Mouse (Mus musculus) heart, embryonic 11.5 days (tissue): ENCODE data around the gene Camk1d. TPM values are rescaled to one million over a fixed set of nuclear protein-coding genes. Genes with fewer than 3 reads are reported as not detected.

Experiments used
- ATAC-seq: fragments of 200-750 bp; cut with Nextera tagmentation; replicated peaks from 2 replicates; pipeline ENCODE4 v1.8.0; 2017; ENCODE audit warnings: moderate library complexity; ENCODE audit not compliant: insufficient number of reproducible peaks, low FRiP score, low TSS enrichment
- H3K27ac ChIP-seq: fragments of 300-500 bp; sonication (generic); 2 replicates; pipeline ENCODE4 v1.5.1; 2014; ENCODE audit warnings: mild to moderate bottlenecking, low read depth, low read length
- H3K27me3 ChIP-seq: fragments of 300-500 bp; sonication (generic); 2 replicates; pipeline ENCODE4 v1.6.1; 2014; ENCODE audit warnings: mild to moderate bottlenecking, low read length, mixed read lengths; ENCODE audit not compliant: control insufficient read depth, insufficient read depth
- H3K36me3 ChIP-seq: fragments of 300-500 bp; sonication (generic); 2 replicates; pipeline ENCODE4 v1.6.1; 2014; ENCODE audit warnings: mild to moderate bottlenecking, low read length, moderate library complexity, mixed read lengths; ENCODE audit not compliant: control insufficient read depth, insufficient read depth
- H3K4me1 ChIP-seq: fragments of 300-500 bp; sonication (generic); 2 replicates; pipeline ENCODE4 v1.6.1; 2014; ENCODE audit warnings: low read length; ENCODE audit not compliant: control insufficient read depth, insufficient read depth
- H3K4me2 ChIP-seq: fragments of 300-500 bp; sonication (generic); 2 replicates; pipeline ENCODE4 v1.6.1; 2014; ENCODE audit warnings: mild to moderate bottlenecking, moderate library complexity
- H3K4me3 ChIP-seq: fragments of 300-500 bp; sonication (generic); 2 replicates; pipeline ENCODE4 v1.5.1; 2014; ENCODE audit warnings: low read depth, low read length
- H3K9ac ChIP-seq: fragments of 300-500 bp; sonication (generic); 2 replicates; pipeline ENCODE4 v1.6.1; 2014; ENCODE audit warnings: mild to moderate bottlenecking, low read depth, low read length, moderate library complexity
- H3K9me3 ChIP-seq: fragments of 300-500 bp; sonication (generic); replicated peaks from 2 replicates; pipeline ENCODE4 v1.6.1; 2016; ENCODE audit warnings: low read length; ENCODE audit not compliant: control insufficient read depth
- WGBS: fragments of 180-500 bp; shearing (Covaris S2); extraction: QIAGEN DNeasy Blood & Tissue Kit; methylation state at CpG from one replicate; pipeline ENCODE4 v1.1.7; 2014; ENCODE audit not compliant: insufficient replicate concordance; 5-methylcytosine and 5-hydroxymethylcytosine counted together
- polyA plus RNA-seq: library from polyadenylated mRNA; unstranded; fragments of >200 nt; fragmentation: Nextera tagmentation; extraction: Ambion mirVana; gene quantifications from 2 replicates; pipeline ENCODE4 v1.2.1, GENCODE M21; 2014

Camk1d gene
- polyA plus RNA-seq, 1 experiment from 2014 or later: 2.9 TPM

GRCm38 (mm10) chr2:5702370-5702769, 11.9 kb downstream of the Camk1d start:
- Histone ChIP-seq H3K27ac (no peak overlapping the region), H3K9ac (no peak overlapping the region), H3K4me1 (peaks cover 5% of the 10 kb centered on the region; the same call in 1 of the 2 replicates), H3K27me3 (no peaks in the 10 kb centered on the region), H3K4me3 (no peak overlapping the region), H3K4me2 (no peak overlapping the region), H3K36me3 (no peaks in the 10 kb centered on the region), H3K9me3 (no peaks in the 10 kb centered on the region)
- no peak for ATAC-seq
- 88% methylated on average over 2 of the region's 2 CpGs for WGBS

DNA sequence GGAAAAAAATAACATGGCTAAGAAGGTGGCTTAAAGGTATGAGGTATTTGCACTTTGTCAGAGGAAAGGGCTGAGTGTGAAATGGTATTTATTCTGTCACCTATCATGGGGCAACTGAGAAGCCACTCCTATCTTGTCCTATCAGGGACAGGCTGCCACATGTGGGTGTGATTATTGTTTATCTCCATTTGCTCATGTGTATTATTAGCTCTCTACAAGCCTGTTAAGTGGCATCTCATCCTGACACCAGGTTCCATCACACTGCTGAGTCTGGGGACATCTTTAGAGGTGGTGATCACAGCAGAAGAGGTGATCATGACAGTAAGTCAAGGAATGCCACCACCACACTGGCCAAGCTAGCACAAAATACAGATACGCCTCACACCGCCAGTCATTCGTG, 13.4 kb downstream of the Camk1d start:
- no peak overlapping the region for H3K9ac ChIP-seq
- ATAC-seq: no peak
- peaks cover 5% of the 10 kb centered on the region; the same call in 1 of the 2 replicates for H3K4me1 ChIP-seq
- H3K4me3 ChIP-seq: no peak overlapping the region
- no peaks in the 10 kb centered on the region for H3K27me3 ChIP-seq
- WGBS: 81% methylated on average over 3 of the region's 3 CpGs
- no peak overlapping the region for H3K4me2 ChIP-seq
- H3K36me3 ChIP-seq: no peaks in the 10 kb centered on the region
- no peaks in the 10 kb centered on the region for H3K9me3 ChIP-seq
- no peak overlapping the region for H3K27ac ChIP-seq

- Histone ChIP-seq H3K4me3 (no peak overlapping the region), H3K9me3 (no peaks in the 10 kb centered on the region), H3K27me3 (no peaks in the 10 kb centered on the region), H3K27ac (no peak overlapping the region), H3K4me2 (0 out of 2 replicates have a peak overlapping the region, but pooled peaks have one; percentile 11), H3K36me3 (no peaks in the 10 kb centered on the region), H3K9ac (no peak overlapping the region), H3K4me1 (peaks cover 5% of the 10 kb centered on the region; the same call in 1 of the 2 replicates)
- 29% methylated on average over 8 of the region's 8 CpGs for WGBS
- ATAC-seq: no peak
Observed at GRCm38 (mm10) chr2:5698451-5698850, 15.9 kb downstream of the Camk1d start.

DNA sequence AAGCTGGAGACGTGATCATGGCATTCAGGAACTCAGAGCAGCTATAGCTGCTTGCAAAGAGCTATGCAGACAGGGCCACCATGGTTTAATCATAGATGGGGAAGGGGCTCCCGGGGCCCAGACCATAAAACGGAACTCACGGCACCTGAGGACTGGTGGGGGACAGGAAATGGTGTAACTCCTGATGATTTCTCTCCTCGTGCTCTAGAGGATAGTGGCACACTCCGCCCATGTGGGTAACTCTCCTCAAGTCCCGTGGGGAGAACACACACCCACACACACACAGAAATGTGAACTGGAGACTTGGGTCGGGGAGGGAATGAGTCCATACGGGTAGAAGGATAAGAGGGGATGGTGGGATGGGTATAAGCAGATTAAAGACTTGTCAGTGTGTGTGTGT, 20.2 kb downstream of the Camk1d start:
- Histone ChIP-seq H3K4me2 (no peak overlapping the region), H3K36me3 (no peaks in the 10 kb centered on the region), H3K27ac (no peak overlapping the region), H3K9me3 (no peaks in the 10 kb centered on the region), H3K27me3 (no peaks in the 10 kb centered on the region), H3K4me3 (no peak overlapping the region), H3K9ac (no peak overlapping the region), H3K4me1 (peaks cover 5% of the 10 kb centered on the region; the same call in 1 of the 2 replicates)
- 87% methylated on average over 9 of the region's 9 CpGs for WGBS
- no peak for ATAC-seq

DNA sequence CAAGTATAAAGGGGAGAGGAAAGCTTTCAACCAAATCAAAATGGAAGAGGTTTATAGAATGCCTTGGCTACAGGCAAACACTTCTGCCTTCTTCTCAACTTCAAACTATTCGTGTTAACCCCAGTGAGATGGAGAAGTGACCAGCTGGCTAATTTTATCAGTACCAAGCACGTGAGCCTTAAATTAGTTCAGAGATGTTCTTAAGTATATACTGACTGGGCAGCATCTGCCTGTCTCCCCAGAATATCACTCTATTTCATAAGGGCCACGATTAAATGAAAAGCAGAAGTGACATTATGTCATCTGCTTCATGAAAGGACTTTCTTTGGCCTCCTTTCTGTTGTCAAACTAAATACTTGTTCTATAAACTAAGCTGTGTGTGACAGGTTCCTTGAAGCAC, 22.6 kb downstream of the Camk1d start:
- no peaks in the 10 kb centered on the region for H3K36me3 ChIP-seq
- WGBS: 58% methylated on average over 3 of the region's 3 CpGs
- ATAC-seq: no peak
- no peak overlapping the region for H3K4me2 ChIP-seq
- H3K27ac ChIP-seq: no peak overlapping the region
- no peaks in the 10 kb centered on the region for H3K9me3 ChIP-seq
- H3K9ac ChIP-seq: no peak overlapping the region
- H3K4me3 ChIP-seq: no peak overlapping the region
- H3K27me3 ChIP-seq: no peaks in the 10 kb centered on the region
- no peaks in the 10 kb centered on the region for H3K4me1 ChIP-seq

GRCm38 (mm10) chr2:5683366-5683765, 30.9 kb downstream of the Camk1d start:
- H3K4me2 ChIP-seq: no peak overlapping the region
- no peaks in the 10 kb centered on the region for H3K36me3 ChIP-seq
- no peaks in the 10 kb centered on the region for H3K4me1 ChIP-seq
- H3K4me3 ChIP-seq: no peak overlapping the region
- H3K9ac ChIP-seq: no peak overlapping the region
- no peak overlapping the region for H3K27ac ChIP-seq
- no peaks in the 10 kb centered on the region for H3K9me3 ChIP-seq
- ATAC-seq: no peak
- whole genome bisulfite sequencing: 86% methylated on average over 4 of the region's 4 CpGs
- no peaks in the 10 kb centered on the region for H3K27me3 ChIP-seq

GRCm38 (mm10) chr2:5681909-5682308, 32.4 kb downstream of the Camk1d start:
- Histone ChIP-seq H3K4me3 (no peak overlapping the region), H3K4me2 (no peak overlapping the region), H3K36me3 (no peaks in the 10 kb centered on the region), H3K9me3 (no peaks in the 10 kb centered on the region), H3K9ac (no peak overlapping the region), H3K27ac (no peak overlapping the region), H3K4me1 (no peaks in the 10 kb centered on the region), H3K27me3 (no peaks in the 10 kb centered on the region)
- WGBS: 79% methylated on average over 8 of the region's 8 CpGs
- no peak for ATAC-seq

- Histone ChIP-seq H3K4me1 (no peaks in the 10 kb centered on the region), H3K9me3 (no peaks in the 10 kb centered on the region), H3K36me3 (no peaks in the 10 kb centered on the region), H3K27me3 (no peaks in the 10 kb centered on the region), H3K27ac (no peak overlapping the region), H3K4me2 (no peak overlapping the region), H3K9ac (no peak overlapping the region), H3K4me3 (no peak overlapping the region)
- no peak for ATAC-seq
- 70% methylated on average over 7 of the region's 7 CpGs for WGBS
Observed at GRCm38 (mm10) chr2:5681302-5681701, 33.0 kb downstream of the Camk1d start.

GRCm38 (mm10) chr2:5679055-5679454, 35.3 kb downstream of the Camk1d start:
- Histone ChIP-seq H3K9me3 (no peaks in the 10 kb centered on the region), H3K27ac (no peak overlapping the region), H3K27me3 (no peaks in the 10 kb centered on the region), H3K4me2 (no peak overlapping the region), H3K4me3 (no peak overlapping the region), H3K4me1 (no peaks in the 10 kb centered on the region), H3K36me3 (no peaks in the 10 kb centered on the region), H3K9ac (no peak overlapping the region)
- 76% methylated on average over 2 of the region's 2 CpGs for WGBS
- no peak for ATAC-seq
